Mouse (Mus musculus) C2C12 (cell line): ENCODE measurements around the gene Sptbn2. TPM values are rescaled to one million over a fixed set of nuclear protein-coding genes. Genes with fewer than 3 reads are reported as not detected.

Experiments used
- H3K27me3 ChIP-seq: one replicate; pipeline ENCODE4 v1.6.1; 2011; ENCODE audit not compliant: control insufficient read depth, insufficient read depth, insufficient read length
- H3K36me3 ChIP-seq: one replicate; pipeline ENCODE4 v1.6.1; 2011; ENCODE audit not compliant: control insufficient read depth, insufficient read depth
- H3K4me3 ChIP-seq: one replicate; pipeline ENCODE4 v1.5.1; 2011; ENCODE audit warnings: mild to moderate bottlenecking, control low read depth; ENCODE audit not compliant: poor library complexity, insufficient read depth, severe bottlenecking
- H3K79me2 ChIP-seq: one replicate; pipeline ENCODE4 v1.6.1; 2011; ENCODE audit not compliant: control insufficient read depth, insufficient read depth
- H3K79me3 ChIP-seq: one replicate; pipeline ENCODE4 v1.6.1; 2011; ENCODE audit warnings: low read depth, control low read depth
- H3ac ChIP-seq: one replicate; pipeline ENCODE3; 2011; ENCODE audit warnings: low read depth; ENCODE audit not compliant: control insufficient read depth, insufficient read length
- CEBPB ChIP-seq: IDR thresholded peaks from one replicate; pipeline ENCODE4 v1.6.1; 2011; ENCODE audit warnings: low read depth, mild to moderate bottlenecking, control low read depth, moderate library complexity
- CTCF ChIP-seq: IDR thresholded peaks from one replicate; pipeline ENCODE4 v1.5.1; 2011; ENCODE audit not compliant: control insufficient read depth, insufficient read depth, insufficient read length
- FOSL1 ChIP-seq: IDR thresholded peaks from one replicate; pipeline ENCODE4 v1.8.0; 2011; ENCODE audit warnings: mild to moderate bottlenecking, low read length; ENCODE audit not compliant: poor library complexity, insufficient read depth, severe bottlenecking
- MAX ChIP-seq: IDR thresholded peaks from one replicate; pipeline ENCODE4 v1.6.1; 2011; ENCODE audit warnings: mild to moderate bottlenecking, control low read depth
- MYOD1 ChIP-seq: IDR thresholded peaks from one replicate; pipeline ENCODE4 v1.6.1; 2011; ENCODE audit warnings: low read depth; ENCODE audit not compliant: control insufficient read depth, insufficient read length
- MYOG ChIP-seq: IDR thresholded peaks from one replicate; pipeline ENCODE4 v1.6.1; 2011; ENCODE audit not compliant: control insufficient read depth, insufficient read length; ENCODE audit errors: extremely low read depth
- USF1 ChIP-seq: IDR thresholded peaks from one replicate; pipeline ENCODE4 v1.6.1; 2011; ENCODE audit warnings: low read depth, mild to moderate bottlenecking, control low read depth, moderate library complexity
- polyA plus RNA-seq: library from polyadenylated mRNA; unstranded; fragments of >200 nt; fragmentation: generic; extraction: Trizol; gene quantifications from one replicate; pipeline ENCODE4 v1.2.1, GENCODE M21; 2012; ENCODE audit warnings: missing spikeins

Sptbn2 gene
- polyA plus RNA-seq, 1 experiment, result 0.15 TPM

- Histone ChIP-seq H3ac (no peak overlapping the region), H3K79me3 (peaks cover 41% of the 10 kb centered on the region), H3K79me2 (peaks cover 90% of the 10 kb centered on the region), H3K4me3 (no peak overlapping the region), H3K36me3 (peaks cover 81% of the 10 kb centered on the region), H3K27me3 (no peaks in the 10 kb centered on the region)
- TF ChIP-seq MAX, result no peak
- no peak for TF ChIP-seq CTCF
- no peak for TF ChIP-seq FOSL1
- no peak for TF ChIP-seq CEBPB
- TF ChIP-seq MYOG, result no peak
- no peak for TF ChIP-seq USF1
- TF ChIP-seq MYOD1, result no peak
Observed at GRCm38 (mm10) chr19:4762876-4763275, 51.9 kb downstream of the Sptbn2 start.

GRCm38 (mm10) chr19:4767507-4768148 is 56.7 kb downstream of the Sptbn2 start:
- H3K4me3 ChIP-seq, result no peak overlapping the region
- H3K27me3 ChIP-seq, result no peaks in the 10 kb centered on the region
- peaks cover 90% of the 10 kb centered on the region for H3K36me3 ChIP-seq
- no peak for TF ChIP-seq CTCF
- no peak for TF ChIP-seq USF1
- no peak for TF ChIP-seq CEBPB
- no peak for TF ChIP-seq MYOD1
- TF ChIP-seq FOSL1, result no peak
- no peak overlapping the region for H3ac ChIP-seq
- peaks cover 95% of the 10 kb centered on the region for H3K79me2 ChIP-seq
- H3K79me3 ChIP-seq, result peaks cover 38% of the 10 kb centered on the region

- TF ChIP-seq USF1 (no peak), CEBPB (no peak), MYOG (no peak), FOSL1 (no peak), CTCF (no peak), MYOD1 (no peak), MAX (no peak)
- Histone ChIP-seq H3K79me2 (peaks cover 97% of the 10 kb centered on the region), H3K4me3 (no peak overlapping the region), H3K27me3 (no peaks in the 10 kb centered on the region), H3K36me3 (peaks cover 93% of the 10 kb centered on the region), H3K79me3 (peaks cover 39% of the 10 kb centered on the region), H3ac (no peak overlapping the region)
Observed at GRCm38 (mm10) chr19:4772785-4773184, 61.8 kb downstream of the Sptbn2 start.

- peaks cover 100% of the 10 kb centered on the region for H3K79me2 ChIP-seq
- TF ChIP-seq CTCF, result no peak
- H3K79me3 ChIP-seq, result peaks cover 83% of the 10 kb centered on the region
- H3K4me3 ChIP-seq, result no peak overlapping the region
- H3K36me3 ChIP-seq, result peaks cover 89% of the 10 kb centered on the region
- no peaks in the 10 kb centered on the region for H3K27me3 ChIP-seq
- no peak overlapping the region for H3ac ChIP-seq
Observed at GRCm38 (mm10) chr19:4782891-4783290, 71.9 kb downstream of the Sptbn2 start.

GRCm38 (mm10) chr19:4785206-4785605 is 74.2 kb downstream of the Sptbn2 start:
- peaks cover 92% of the 10 kb centered on the region for H3K79me3 ChIP-seq
- H3K79me2 ChIP-seq, result peaks cover 100% of the 10 kb centered on the region
- H3K27me3 ChIP-seq, result no peaks in the 10 kb centered on the region
- H3ac ChIP-seq, result no peak overlapping the region
- no peak for TF ChIP-seq USF1
- TF ChIP-seq FOSL1, result no peak
- no peak for TF ChIP-seq MYOD1
- no peak for TF ChIP-seq MAX
- TF ChIP-seq CEBPB, result no peak
- TF ChIP-seq MYOG, result no peak
- no peak for TF ChIP-seq CTCF
- H3K36me3 ChIP-seq, result peaks cover 95% of the 10 kb centered on the region
- H3K4me3 ChIP-seq, result no peak overlapping the region

- H3K36me3 ChIP-seq, result peaks cover 97% of the 10 kb centered on the region
- no peaks in the 10 kb centered on the region for H3K27me3 ChIP-seq
- no peak overlapping the region for H3K4me3 ChIP-seq
- no peak overlapping the region for H3ac ChIP-seq
- H3K79me3 ChIP-seq, result peaks cover 95% of the 10 kb centered on the region
- H3K79me2 ChIP-seq, result peaks cover 100% of the 10 kb centered on the region
- no peak for TF ChIP-seq MYOD1
- TF ChIP-seq MYOG, result no peak
- no peak for TF ChIP-seq FOSL1
- no peak for TF ChIP-seq CEBPB
- no peak for TF ChIP-seq MAX
- TF ChIP-seq CTCF, result no peak
- TF ChIP-seq USF1, result no peak
Observed at GRCm38 (mm10) chr19:4786313-4786712, 75.3 kb downstream of the Sptbn2 start.
